Mouse (Mus musculus) forebrain, embryonic 10.5 days (tissue): ENCODE measurements around the gene Rpl27a. TPM values are rescaled to one million over a fixed set of nuclear protein-coding genes. Genes with fewer than 3 reads are reported as not detected.

Experiments used
- DNase-seq: peaks from one replicate; pipeline ENCODE4 v3.0.0-alpha.2; 2017; ENCODE audit warnings: low spot score; ENCODE audit errors: extremely low spot score
- H3K27ac ChIP-seq: fragments of 300-500 bp; sonication (generic); 2 replicates; pipeline ENCODE4 v1.5.1; 2016; ENCODE audit warnings: mild to moderate bottlenecking
- H3K27me3 ChIP-seq: fragments of 300-500 bp; sonication (generic); 2 replicates; pipeline ENCODE4 v1.6.1; 2016; ENCODE audit warnings: mild to moderate bottlenecking; ENCODE audit not compliant: poor library complexity, severe bottlenecking
- H3K36me3 ChIP-seq: fragments of 300-500 bp; sonication (generic); replicated peaks from 2 replicates; pipeline ENCODE4 v1.6.1; 2016; ENCODE audit warnings: mild to moderate bottlenecking, moderate library complexity
- H3K4me1 ChIP-seq: fragments of 300-500 bp; sonication (generic); 2 replicates; pipeline ENCODE4 v1.6.1; 2016
- H3K4me3 ChIP-seq: fragments of 300-500 bp; sonication (generic); 2 replicates; pipeline ENCODE4 v1.5.1; 2016; ENCODE audit warnings: mild to moderate bottlenecking, moderate library complexity
- H3K9me3 ChIP-seq: fragments of 300-500 bp; sonication (generic); 2 replicates; pipeline ENCODE4 v1.6.1; 2016; ENCODE audit warnings: mild to moderate bottlenecking, moderate library complexity
- WGBS: fragments of 180-500 bp; shearing (Covaris S2); methylation state at CpG from one replicate; pipeline ENCODE4 v1.1.7; 2016; 5-methylcytosine and 5-hydroxymethylcytosine counted together
- polyA plus RNA-seq: library from polyadenylated mRNA; unstranded; fragments of >200 nt; fragmentation: Nextera tagmentation; extraction: Ambion mirVana; gene quantifications from 2 replicates; pipeline ENCODE4 v1.2.1, GENCODE M21; 2016

The Rpl27a gene
- polyA plus RNA-seq = 133 and 134 TPM in 2 replicates

- Histone ChIP-seq H3K4me3 (peak within 1 kb of the TSS; percentile 98), H3K27me3 (no peaks in the 10 kb centered on the region), H3K36me3 (peaks cover 44% of the 10 kb centered on the region), H3K4me1 (peaks cover 37% of the 10 kb centered on the region), H3K27ac (peak within 1 kb of the TSS; percentile 98), H3K9me3 (no peaks in the 10 kb centered on the region)
- DNase-seq = peak; percentile 98
- under 1% methylated on average over 72 of the region's 72 CpGs for WGBS
Measured at GRCm38 (mm10) chr7:109518838-109519696, at the start of gene Rpl27a. Gene Rpl27a, plus strand, starts transcription at chr7:109519147.

- no peak overlapping the region for H3K4me3 ChIP-seq
- 72% methylated on average over 4 of the region's 4 CpGs for WGBS
Measured at GRCm38 (mm10) chr7:109470700-109471099, 48.2 kb upstream of the Rpl27a start.

GRCm38 (mm10) chr7:109477926-109478325 lies 41.0 kb upstream of the Rpl27a start:
- H3K4me3 ChIP-seq = no peak overlapping the region
- H3K27me3 ChIP-seq = 0 out of 2 replicates have a peak, but pooled peaks cover 6% of the 10 kb centered on the region
- no peaks in the 10 kb centered on the region for H3K9me3 ChIP-seq
- peaks cover 5% of the 10 kb centered on the region for H3K4me1 ChIP-seq
- no peaks in the 10 kb centered on the region for H3K36me3 ChIP-seq
- no peak for DNase-seq
- H3K27ac ChIP-seq = no peak overlapping the region
- WGBS = 93% methylated on average over 3 of the region's 3 CpGs

More at GRCm38 (mm10) chr7:109470700-109471099, 48.2 kb upstream of the Rpl27a start:
- Histone ChIP-seq H3K36me3 (no peaks in the 10 kb centered on the region), H3K4me1 (peaks cover 17% of the 10 kb centered on the region), H3K27me3 (0 out of 2 replicates have a peak, but pooled peaks cover 6% of the 10 kb centered on the region), H3K27ac (no peak overlapping the region), H3K9me3 (no peaks in the 10 kb centered on the region)
- no peak for DNase-seq

GRCm38 (mm10) chr7:109480765-109481197 lies 38.2 kb upstream of the Rpl27a start:
- Histone ChIP-seq H3K27ac (peak overlapping the region; percentile 44; the same call in 1 of the 2 replicates), H3K4me1 (peaks cover 11% of the 10 kb centered on the region), H3K9me3 (no peaks in the 10 kb centered on the region), H3K27me3 (0 out of 2 replicates have a peak, but pooled peaks cover 10% of the 10 kb centered on the region), H3K4me3 (peak overlapping the region; percentile 35), H3K36me3 (no peaks in the 10 kb centered on the region)
- WGBS = 18% methylated on average over 7 of the region's 7 CpGs
- peak; percentile 25 for DNase-seq

- WGBS = 70% methylated on average over 5 of the region's 5 CpGs
- no peak for DNase-seq
- no peak overlapping the region for H3K4me3 ChIP-seq
- H3K4me1 ChIP-seq = peaks cover 11% of the 10 kb centered on the region
- H3K36me3 ChIP-seq = no peaks in the 10 kb centered on the region
- no peaks in the 10 kb centered on the region for H3K9me3 ChIP-seq
- H3K27ac ChIP-seq = no peak overlapping the region
- 0 out of 2 replicates have a peak, but pooled peaks cover 10% of the 10 kb centered on the region for H3K27me3 ChIP-seq
Measured at GRCm38 (mm10) chr7:109484221-109484620, 34.7 kb upstream of the Rpl27a start.

- Histone ChIP-seq H3K4me3 (peak overlapping the region; percentile 38; the same call in 1 of the 2 replicates), H3K27ac (no peak overlapping the region; the same call in 1 of the 2 replicates), H3K27me3 (peaks cover 37% of the 10 kb centered on the region), H3K36me3 (no peaks in the 10 kb centered on the region), H3K9me3 (no peaks in the 10 kb centered on the region), H3K4me1 (peaks cover 28% of the 10 kb centered on the region)
- DNase-seq = no peak
- WGBS = 51% methylated on average over 18 of the region's 18 CpGs
Measured at GRCm38 (mm10) chr7:109492616-109493318, 26.2 kb upstream of the Rpl27a start.

- Histone ChIP-seq H3K36me3 (no peaks in the 10 kb centered on the region), H3K9me3 (no peaks in the 10 kb centered on the region), H3K4me1 (peaks cover 31% of the 10 kb centered on the region), H3K27me3 (peaks cover 37% of the 10 kb centered on the region), H3K27ac (0 out of 2 replicates have a peak overlapping the region, but pooled peaks have one; percentile 8), H3K4me3 (peak overlapping the region; percentile 38)
- WGBS = 9% methylated on average over 21 of the region's 21 CpGs
- no peak for DNase-seq
Measured at GRCm38 (mm10) chr7:109493319-109494316, 25.3 kb upstream of the Rpl27a start.

GRCm38 (mm10) chr7:109497507-109497906 lies 21.4 kb upstream of the Rpl27a start:
- Histone ChIP-seq H3K4me3 (no peak overlapping the region), H3K9me3 (no peaks in the 10 kb centered on the region), H3K27me3 (peaks cover 28% of the 10 kb centered on the region), H3K36me3 (no peaks in the 10 kb centered on the region), H3K4me1 (peaks cover 27% of the 10 kb centered on the region), H3K27ac (no peak overlapping the region)
- WGBS = 62% methylated on average over 4 of the region's 4 CpGs
- DNase-seq = no peak

GRCm38 (mm10) chr7:109507119-109507518 lies 11.8 kb upstream of the Rpl27a start:
- no peaks in the 10 kb centered on the region for H3K36me3 ChIP-seq
- peak overlapping the region; percentile 27 for H3K4me3 ChIP-seq
- peak overlapping the region; percentile 74 for H3K27ac ChIP-seq

GRCm38 (mm10) chr7:109507572-109507971 lies 11.4 kb upstream of the Rpl27a start:
- Histone ChIP-seq H3K4me1 (peaks cover 20% of the 10 kb centered on the region), H3K9me3 (no peaks in the 10 kb centered on the region), H3K4me3 (peak overlapping the region; percentile 27; the same call in 1 of the 2 replicates), H3K27ac (peak overlapping the region; percentile 74), H3K27me3 (no peaks in the 10 kb centered on the region), H3K36me3 (no peaks in the 10 kb centered on the region)
- WGBS = 37% methylated on average over 9 of the region's 9 CpGs
- no peak for DNase-seq

More at GRCm38 (mm10) chr7:109507119-109507518, 11.8 kb upstream of the Rpl27a start:
- Histone ChIP-seq H3K27me3 (no peaks in the 10 kb centered on the region), H3K4me1 (peaks cover 20% of the 10 kb centered on the region), H3K9me3 (no peaks in the 10 kb centered on the region)
- WGBS = 3% methylated on average over 8 of the region's 8 CpGs
- no peak for DNase-seq

- H3K27ac ChIP-seq = peak within 1 kb of the TSS; percentile 74
- peak within 1 kb of the TSS; percentile 27 for H3K4me3 ChIP-seq
- no peaks in the 10 kb centered on the region for H3K36me3 ChIP-seq
- no peaks in the 10 kb centered on the region for H3K27me3 ChIP-seq
- WGBS = 87% methylated on average over 4 of the region's 4 CpGs
- no peaks in the 10 kb centered on the region for H3K9me3 ChIP-seq
- peaks cover 20% of the 10 kb centered on the region for H3K4me1 ChIP-seq
- DNase-seq = no peak
Measured at GRCm38 (mm10) chr7:109508034-109508433, 10.9 kb upstream of the Rpl27a start, which contains the start of gene Trim66. Gene Trim66, minus strand, starts transcription at chr7:109508134.
